Mouse (Mus musculus) heart, adult 18-20 months (tissue): Measurements from ENCODE around the gene Serp1. TPM values are rescaled to one million over a fixed set of nuclear protein-coding genes. Genes with fewer than 3 reads are reported as not detected.
A peak's percentile ranks its signal among the peaks of the same experiment; 100 is the strongest.
"Not testable (repeated sequence)": the region's sequence is repeated elsewhere in the genome, so short reads cannot be mapped to it uniquely, and the experiment has no call there.

Experiments used
- DNase-seq, 2 experiments: peaks; one replicate each; pipeline ENCODE4 v3.0.0; 2021 to 2022; ENCODE audit warnings: mixed read lengths in 1 of 2
- total RNA-seq, 2 experiments: library from RNA; stranded (reverse); gene quantifications; 2 replicates each; pipeline ENCODE4 v1.2.3; 2021

Serp1 gene
- total RNA-seq, 2 experiments from 2014 or later: 12.0 to 15.1 TPM

- DNase-seq: no peak
Observed at GRCm38 (mm10) chr3:58508020-58508750, 17.5 kb downstream of the Serp1 start.

- no peak for DNase-seq
Observed at GRCm38 (mm10) chr3:58504676-58505075, 21.0 kb downstream of the Serp1 start.

GRCm38 (mm10) chr3:58503720-58504333 lies 21.9 kb downstream of the Serp1 start:
- no peak for DNase-seq

GRCm38 (mm10) chr3:58501961-58502360 lies 23.7 kb downstream of the Serp1 start:
- DNase-seq: peak in 1 of 2 experiments; percentile 28

- no peak for DNase-seq
Observed at GRCm38 (mm10) chr3:58493621-58494020, 32.1 kb downstream of the Serp1 start.

- peak; percentile 29 to 57 for DNase-seq
Observed at GRCm38 (mm10) chr3:58490787-58491186, 34.9 kb downstream of the Serp1 start.

GRCm38 (mm10) chr3:58487999-58488775 lies 37.5 kb downstream of the Serp1 start:
- DNase-seq: no peak

- no peak for DNase-seq
Observed at GRCm38 (mm10) chr3:58487121-58487520, 38.6 kb downstream of the Serp1 start.

- DNase-seq: no peak
Observed at GRCm38 (mm10) chr3:58485883-58486282, 39.8 kb downstream of the Serp1 start.

- no peak for DNase-seq
Observed at GRCm38 (mm10) chr3:58478755-58479455, 46.8 kb downstream of the Serp1 start.

GRCm38 (mm10) chr3:58475298-58475697 lies 50.4 kb downstream of the Serp1 start:
- DNase-seq: not testable (repeated sequence)

Other genes starting within 250 kb of the Serp1 start
- 10 to 100 TPM; 20.1 to 21.5 TPM for gene Tsc22d2, start 111.2 kb downstream of the Serp1 start, total RNA-seq
- gene Eif2a, start 71 bp downstream of the Serp1 start, total RNA-seq: 10 to 100 TPM; 35.8 to 43.2 TPM
- gene Selenot, start 50.7 kb upstream of the Serp1 start, total RNA-seq: 100 to 1,000 TPM; 119 to 120 TPM
- gene Erich6, start 111.3 kb upstream of the Serp1 start, total RNA-seq: not detected
- 10 to 100 TPM; 11.8 to 12.5 TPM for gene Siah2, start 166.5 kb upstream of the Serp1 start, total RNA-seq